Mouse (Mus musculus): ENCODE measurements around the gene Zmynd8.

DNA sequence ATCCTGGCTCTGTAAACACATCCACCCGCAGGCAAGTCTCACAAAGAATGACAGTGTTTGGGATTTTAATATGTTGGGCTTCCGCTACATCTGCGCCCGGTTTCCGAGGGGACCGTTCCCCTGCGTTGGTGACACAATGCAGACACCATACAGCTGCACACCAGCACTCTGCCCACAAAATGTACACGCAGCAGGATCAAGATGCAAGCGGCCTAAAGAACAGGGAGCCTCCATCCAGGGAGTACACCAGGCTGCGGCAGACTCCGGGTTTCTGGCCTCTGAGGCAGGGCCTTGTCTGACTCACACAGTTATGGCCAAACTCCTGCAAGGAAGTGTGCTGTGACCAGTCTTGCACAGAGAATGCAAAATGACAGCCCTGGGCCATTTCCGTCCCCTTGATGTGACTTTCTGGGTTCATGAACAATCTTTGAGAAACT is 31.8 kb downstream of the Zmynd8 start:
- TF ChIP-seq CTCF (IDR thresholded peaks at IDR 0.05; ENCODE audit: control insufficient read depth, insufficient read depth, low read length) = no peak
- no peak for TF ChIP-seq POLR2A (IDR thresholded peaks at IDR 0.05; ENCODE audit: borderline replicate concordance, control insufficient read depth, low read depth, low read length)

Data from bone marrow, adult 2 months (tissue).